Mouse (Mus musculus): ENCODE data around the gene Wdfy1. TPM values are rescaled to one million over a fixed set of nuclear protein-coding genes. Genes with fewer than 3 reads are reported as not detected.

Gene Wdfy1
- polyA plus RNA-seq, 1 experiment from 2014 or later: 88.1 TPM

- Histone ChIP-seq H3K4me3 (replicated peaks; ENCODE audit: low read length) (peak overlapping the region; percentile 89), H3K27me3 (replicated peaks; ENCODE audit: control insufficient read depth, insufficient read depth, low read length) (no peaks in the 10 kb centered on the region), H3K9me3 (ENCODE audit: control insufficient read depth, low read length) (no peaks in the 10 kb centered on the region), H3K36me3 (ENCODE audit: control insufficient read depth, insufficient read depth) (no peaks in the 10 kb centered on the region), H3K4me2 (ENCODE audit: low read length) (peak overlapping the region; percentile 92), H3K4me1 (replicated peaks; ENCODE audit: control insufficient read depth, insufficient read depth, low read length) (peaks cover 25% of the 10 kb centered on the region), H3K27ac (ENCODE audit: low read length) (no peak overlapping the region), H3K9ac (replicated peaks; ENCODE audit: low read depth, low read length) (peak overlapping the region; percentile 94)
- peak; percentile 46 for ATAC-seq
- 1% methylated on average over 6 of the region's 6 CpGs for WGBS
Measured at GRCm38 (mm10) chr1:79761917-79762271, 14.0 kb downstream of the Wdfy1 start.

DNA sequence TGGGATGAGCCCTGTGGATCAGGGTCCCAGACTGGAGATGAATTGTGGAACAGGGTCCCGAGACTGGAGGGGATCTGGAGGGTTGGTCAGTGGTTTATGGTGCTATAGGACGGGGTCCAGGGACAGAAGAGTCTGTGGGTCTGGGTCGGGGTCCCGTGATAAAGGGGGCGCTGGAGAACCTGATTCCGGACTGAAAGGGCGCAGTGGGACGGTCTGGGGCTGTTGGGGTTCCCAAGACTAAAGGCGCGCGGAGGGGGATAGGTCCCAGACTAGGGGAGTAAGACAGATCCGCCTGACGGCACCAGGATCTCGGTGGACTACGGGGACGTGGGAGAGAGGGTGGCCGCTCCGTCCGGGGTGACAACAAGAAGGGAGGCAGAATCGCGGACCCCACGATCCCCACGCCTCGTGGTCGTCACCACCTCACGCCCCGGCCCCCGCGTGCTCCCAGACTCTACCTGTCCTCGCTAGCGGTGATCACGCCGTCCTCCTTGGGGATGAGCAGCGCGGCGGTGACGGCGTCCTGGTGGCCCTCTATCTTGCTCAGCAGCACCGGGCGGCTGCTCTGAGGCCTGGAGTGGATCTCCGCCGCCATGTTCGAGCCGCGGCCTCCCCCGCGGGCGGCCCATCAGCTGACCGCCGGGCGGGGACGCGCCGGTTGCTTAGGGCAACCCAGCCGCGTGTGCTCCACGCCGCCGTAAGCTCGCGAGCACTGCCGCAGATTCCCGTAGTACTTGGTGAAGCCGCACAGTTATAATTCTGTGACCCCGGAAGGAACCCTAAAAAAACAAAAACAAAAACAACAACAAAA is 14.6 kb downstream of the Wdfy1 start:
- Histone ChIP-seq H3K4me1 (replicated peaks; ENCODE audit: control insufficient read depth, insufficient read depth, low read length) (peaks cover 25% of the 10 kb centered on the region), H3K9me3 (ENCODE audit: control insufficient read depth, low read length) (no peaks in the 10 kb centered on the region), H3K27ac (ENCODE audit: low read length) (no peak overlapping the region), H3K4me2 (ENCODE audit: low read length) (peak overlapping the region; percentile 92), H3K9ac (replicated peaks; ENCODE audit: low read depth, low read length) (peak overlapping the region; percentile 94), H3K4me3 (replicated peaks; ENCODE audit: low read length) (peak overlapping the region; percentile 89), H3K36me3 (ENCODE audit: control insufficient read depth, insufficient read depth) (no peaks in the 10 kb centered on the region), H3K27me3 (replicated peaks; ENCODE audit: control insufficient read depth, insufficient read depth, low read length) (no peaks in the 10 kb centered on the region)
- ATAC-seq: peak; percentile 98
- whole genome bisulfite sequencing: under 1% methylated on average over 65 of the region's 65 CpGs

DNA sequence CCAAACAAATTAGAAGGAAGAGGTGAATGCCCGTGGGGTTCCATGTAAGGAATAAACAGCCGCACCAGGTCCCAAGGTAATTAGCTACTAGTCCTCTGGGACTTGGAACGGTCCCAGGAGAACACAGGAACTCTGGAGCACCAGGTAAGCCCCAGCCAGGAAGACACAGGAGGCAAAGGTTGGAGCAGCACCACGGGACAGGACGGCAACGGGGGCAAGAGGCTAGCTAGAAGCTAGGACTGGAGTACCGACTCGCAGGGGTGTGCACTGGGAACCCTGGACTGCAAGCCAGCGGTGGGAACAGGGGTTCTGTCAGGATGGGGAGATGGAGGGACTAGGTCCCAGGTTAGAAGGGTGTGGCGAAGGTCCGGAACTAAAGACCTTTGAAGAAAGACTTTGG is 15.3 kb downstream of the Wdfy1 start:
- H3K9ac ChIP-seq (replicated peaks; ENCODE audit: low read depth, low read length): peak overlapping the region; percentile 94
- H3K27me3 ChIP-seq (replicated peaks; ENCODE audit: control insufficient read depth, insufficient read depth, low read length): no peaks in the 10 kb centered on the region
- H3K4me2 ChIP-seq (ENCODE audit: low read length): peak overlapping the region; percentile 92
- 6% methylated on average over 11 of the region's 11 CpGs for WGBS
- ATAC-seq: peak; percentile 4; the same call in 1 of the 2 replicates
- no peaks in the 10 kb centered on the region for H3K9me3 ChIP-seq (ENCODE audit: control insufficient read depth, low read length)
- peak overlapping the region; percentile 89 for H3K4me3 ChIP-seq (replicated peaks; ENCODE audit: low read length)
- no peak overlapping the region for H3K27ac ChIP-seq (ENCODE audit: low read length)
- peaks cover 25% of the 10 kb centered on the region for H3K4me1 ChIP-seq (replicated peaks; ENCODE audit: control insufficient read depth, insufficient read depth, low read length)
- H3K36me3 ChIP-seq (ENCODE audit: control insufficient read depth, insufficient read depth): no peaks in the 10 kb centered on the region

DNA sequence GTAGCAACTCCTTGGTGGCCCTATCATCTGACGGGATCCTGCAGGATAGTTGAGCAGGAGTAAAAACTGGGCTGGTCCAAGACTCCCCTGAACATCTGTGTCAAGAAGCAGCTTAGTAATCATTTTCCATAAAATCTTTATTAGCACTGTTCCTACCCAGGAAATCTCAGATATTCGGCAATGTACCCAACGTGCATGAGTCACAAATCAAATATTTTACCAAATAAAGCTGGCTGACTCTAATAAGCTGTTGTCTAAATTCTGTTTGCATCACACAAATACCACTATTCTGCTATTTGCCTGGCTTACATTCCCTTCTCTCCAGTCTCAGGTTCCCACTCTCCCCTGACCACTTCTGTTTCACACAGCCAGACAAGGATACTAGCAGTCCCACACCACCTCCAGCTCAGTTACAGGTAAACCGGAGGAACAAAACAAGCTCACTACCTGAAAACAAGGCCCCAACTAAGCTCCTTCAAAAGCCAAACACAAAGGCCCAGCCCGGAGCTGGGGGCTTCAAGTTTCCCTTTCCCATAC is 16.4 kb downstream of the Wdfy1 start:
- ATAC-seq: no peak
- H3K9ac ChIP-seq (replicated peaks; ENCODE audit: low read depth, low read length): no peak overlapping the region
- no peak overlapping the region for H3K27ac ChIP-seq (ENCODE audit: low read length)
- no peaks in the 10 kb centered on the region for H3K36me3 ChIP-seq (ENCODE audit: control insufficient read depth, insufficient read depth)
- no peaks in the 10 kb centered on the region for H3K9me3 ChIP-seq (ENCODE audit: control insufficient read depth, low read length)
- H3K4me1 ChIP-seq (replicated peaks; ENCODE audit: control insufficient read depth, insufficient read depth, low read length): peaks cover 25% of the 10 kb centered on the region
- H3K4me2 ChIP-seq (ENCODE audit: low read length): peak overlapping the region; percentile 37
- H3K27me3 ChIP-seq (replicated peaks; ENCODE audit: control insufficient read depth, insufficient read depth, low read length): no peaks in the 10 kb centered on the region
- 55% methylated on average over 5 of the region's 5 CpGs for WGBS
- 0 out of 2 replicates have a peak overlapping the region, but pooled peaks have one; percentile 7 for H3K4me3 ChIP-seq (replicated peaks; ENCODE audit: low read length)

- H3K27ac ChIP-seq (ENCODE audit: low read length): no peak overlapping the region
- H3K36me3 ChIP-seq (ENCODE audit: control insufficient read depth, insufficient read depth): no peaks in the 10 kb centered on the region
- WGBS: 50% methylated on average over 2 of the region's 2 CpGs
- H3K27me3 ChIP-seq (replicated peaks; ENCODE audit: control insufficient read depth, insufficient read depth, low read length): no peaks in the 10 kb centered on the region
- no peaks in the 10 kb centered on the region for H3K9me3 ChIP-seq (ENCODE audit: control insufficient read depth, low read length)
- H3K4me2 ChIP-seq (ENCODE audit: low read length): no peak overlapping the region
- H3K9ac ChIP-seq (replicated peaks; ENCODE audit: low read depth, low read length): 0 out of 2 replicates have a peak overlapping the region, but pooled peaks have one; percentile 22
- peaks cover 25% of the 10 kb centered on the region for H3K4me1 ChIP-seq (replicated peaks; ENCODE audit: control insufficient read depth, insufficient read depth, low read length)
- no peak overlapping the region for H3K4me3 ChIP-seq (replicated peaks; ENCODE audit: low read length)
- ATAC-seq: no peak
Measured at GRCm38 (mm10) chr1:79759006-79759405, 16.9 kb downstream of the Wdfy1 start.

GRCm38 (mm10) chr1:79757597-79757996 is 18.3 kb downstream of the Wdfy1 start:
- WGBS: 69% methylated on average over 4 of the region's 4 CpGs
- peaks cover 25% of the 10 kb centered on the region for H3K4me1 ChIP-seq (replicated peaks; ENCODE audit: control insufficient read depth, insufficient read depth, low read length)
- no peaks in the 10 kb centered on the region for H3K27me3 ChIP-seq (replicated peaks; ENCODE audit: control insufficient read depth, insufficient read depth, low read length)
- H3K27ac ChIP-seq (ENCODE audit: low read length): no peak overlapping the region
- H3K36me3 ChIP-seq (ENCODE audit: control insufficient read depth, insufficient read depth): no peaks in the 10 kb centered on the region
- ATAC-seq: no peak
- H3K9me3 ChIP-seq (ENCODE audit: control insufficient read depth, low read length): no peaks in the 10 kb centered on the region
- H3K9ac ChIP-seq (replicated peaks; ENCODE audit: low read depth, low read length): no peak overlapping the region
- no peak overlapping the region for H3K4me2 ChIP-seq (ENCODE audit: low read length)
- no peak overlapping the region for H3K4me3 ChIP-seq (replicated peaks; ENCODE audit: low read length)

GRCm38 (mm10) chr1:79757161-79757560 is 18.8 kb downstream of the Wdfy1 start:
- no peaks in the 10 kb centered on the region for H3K36me3 ChIP-seq (ENCODE audit: control insufficient read depth, insufficient read depth)
- H3K4me2 ChIP-seq (ENCODE audit: low read length): no peak overlapping the region
- no peaks in the 10 kb centered on the region for H3K9me3 ChIP-seq (ENCODE audit: control insufficient read depth, low read length)
- peaks cover 21% of the 10 kb centered on the region for H3K4me1 ChIP-seq (replicated peaks; ENCODE audit: control insufficient read depth, insufficient read depth, low read length)
- no peak for ATAC-seq
- no peaks in the 10 kb centered on the region for H3K27me3 ChIP-seq (replicated peaks; ENCODE audit: control insufficient read depth, insufficient read depth, low read length)
- no peak overlapping the region for H3K27ac ChIP-seq (ENCODE audit: low read length)
- H3K9ac ChIP-seq (replicated peaks; ENCODE audit: low read depth, low read length): no peak overlapping the region
- no peak overlapping the region for H3K4me3 ChIP-seq (replicated peaks; ENCODE audit: low read length)
- 73% methylated on average over 7 of the region's 7 CpGs for WGBS

DNA sequence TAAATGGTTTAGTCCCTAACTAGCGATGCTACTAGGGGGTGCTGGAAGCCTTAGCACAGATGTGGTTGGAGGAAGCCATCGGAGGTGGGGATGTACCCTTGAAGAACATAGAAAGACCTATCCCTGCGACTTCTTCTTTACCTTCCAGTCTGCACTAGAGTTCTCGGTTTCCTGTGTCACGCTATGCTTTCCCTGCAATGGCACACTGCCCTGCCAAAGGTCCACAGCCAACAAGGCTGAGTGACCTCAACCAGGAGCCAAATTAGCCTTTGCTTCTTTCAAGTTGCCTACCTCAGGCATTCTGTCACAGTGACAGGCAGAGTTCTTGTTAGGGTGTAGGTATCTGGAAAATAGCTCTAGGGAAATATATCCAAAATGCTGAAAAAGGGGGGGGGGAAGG is 19.5 kb downstream of the Wdfy1 start:
- peaks cover 19% of the 10 kb centered on the region for H3K4me1 ChIP-seq (replicated peaks; ENCODE audit: control insufficient read depth, insufficient read depth, low read length)
- no peaks in the 10 kb centered on the region for H3K9me3 ChIP-seq (ENCODE audit: control insufficient read depth, low read length)
- no peak overlapping the region for H3K9ac ChIP-seq (replicated peaks; ENCODE audit: low read depth, low read length)
- H3K4me3 ChIP-seq (replicated peaks; ENCODE audit: low read length): no peak overlapping the region
- H3K27me3 ChIP-seq (replicated peaks; ENCODE audit: control insufficient read depth, insufficient read depth, low read length): no peaks in the 10 kb centered on the region
- H3K4me2 ChIP-seq (ENCODE audit: low read length): no peak overlapping the region
- WGBS: 94% methylated on average over 5 of the region's 5 CpGs
- peaks cover 2% of the 10 kb centered on the region; the same call in 1 of the 2 replicates for H3K36me3 ChIP-seq (ENCODE audit: control insufficient read depth, insufficient read depth)
- no peak overlapping the region for H3K27ac ChIP-seq (ENCODE audit: low read length)
- ATAC-seq: no peak

- Histone ChIP-seq H3K4me2 (ENCODE audit: low read length) (no peak overlapping the region), H3K36me3 (ENCODE audit: control insufficient read depth, insufficient read depth) (peaks cover 2% of the 10 kb centered on the region; the same call in 1 of the 2 replicates), H3K27me3 (replicated peaks; ENCODE audit: control insufficient read depth, insufficient read depth, low read length) (no peaks in the 10 kb centered on the region), H3K27ac (ENCODE audit: low read length) (no peak overlapping the region), H3K9me3 (ENCODE audit: control insufficient read depth, low read length) (no peaks in the 10 kb centered on the region), H3K9ac (replicated peaks; ENCODE audit: low read depth, low read length) (no peak overlapping the region), H3K4me3 (replicated peaks; ENCODE audit: low read length) (no peak overlapping the region), H3K4me1 (replicated peaks; ENCODE audit: control insufficient read depth, insufficient read depth, low read length) (peaks cover 13% of the 10 kb centered on the region)
- 74% methylated on average over 2 of the region's 2 CpGs for WGBS
- no peak for ATAC-seq
Measured at GRCm38 (mm10) chr1:79755376-79755775, 20.6 kb downstream of the Wdfy1 start.

Data from forebrain, embryonic 16.5 days (tissue).